Mouse (Mus musculus): Measurements from ENCODE around the gene Eno1.

- TF ChIP-seq MAX (IDR thresholded peaks at IDR 0.05; ENCODE audit: low read length) (no peak), HCFC1 (IDR thresholded peaks at IDR 0.05; ENCODE audit: low read depth, low read length) (no peak), CTCF (conservative IDR thresholded peaks at IDR 0.05 in 1 of 2, IDR thresholded peaks at IDR 0.05 in 1 of 2; ENCODE audit: low read depth in 2 of 2, low read length in 2 of 2) (peak; percentile 46 to 92; a peak in 3 of 4 replicates), POLR2AphosphoS2 (IDR thresholded peaks at IDR 0.05; ENCODE audit: low read depth, low read length) (no peak), POLR2A (IDR thresholded peaks at IDR 0.05; ENCODE audit: low read depth, low read length) (no peak), ZC3H11A (IDR thresholded peaks at IDR 0.05; ENCODE audit: low read depth, low read length) (peak; percentile 61), EP300 (IDR thresholded peaks at IDR 0.05; ENCODE audit: low read length) (no peak), MAFK (IDR thresholded peaks at IDR 0.05; ENCODE audit: insufficient replicate concordance, low read length) (no peak), E2F4 (IDR thresholded peaks at IDR 0.05; ENCODE audit: insufficient replicate concordance, low read depth, low read length) (no peak), NRF1 (IDR thresholded peaks at IDR 0.05; ENCODE audit: low read depth, low read length) (no peak), IRF4 (IDR thresholded peaks at IDR 0.05; ENCODE audit: low read depth, low read length) (no peak)
Measured at GRCm38 (mm10) chr4:150219501-150220292, 16.8 kb upstream of the Eno1 start.

All from CH12.LX (cell line).